Mouse (Mus musculus) T-helper 1 cell (primary cell): Measurements from ENCODE around the gene Rxfp1.
"Not testable (repeated sequence)": the region's sequence is repeated elsewhere in the genome, so short reads cannot be mapped to it uniquely, and the experiment has no call there.

Experiments used
- in situ Hi-C: fragments of 300-600 bp; cut with MboI, MseI; formaldehyde crosslinking; loops from one replicate; pipeline ENCODE4 v1.15.1; 2025; ENCODE audit warnings: high pct_unique_total_duplicates

Gene Rxfp1

GRCm38 (mm10) chr3:79737780-79738179 lies at the start of gene Rxfp1:
Rxfp1 (minus strand) TSS chr3:79737880.
- in situ Hi-C loops = no loop called here

GRCm38 (mm10) chr3:79784362-79784736 lies 46.7 kb upstream of the Rxfp1 start:
- in situ Hi-C loops = no loop called here

GRCm38 (mm10) chr3:79783630-79784361 lies 46.1 kb upstream of the Rxfp1 start:
- in situ Hi-C loops = no loop called here

- in situ Hi-C loops = no loop called here
These were observed 35.0 kb upstream of the Rxfp1 start for GRCm38 (mm10) chr3:79772701-79773100.

- in situ Hi-C loops = no loop called here
These were observed 16.1 kb upstream of the Rxfp1 start for GRCm38 (mm10) chr3:79753736-79754135.

GRCm38 (mm10) chr3:79746585-79746984 lies 8.9 kb upstream of the Rxfp1 start:
- in situ Hi-C loops = no loop called here

GRCm38 (mm10) chr3:79745101-79745500 lies 7.4 kb upstream of the Rxfp1 start:
- in situ Hi-C loops = no loop called here

- in situ Hi-C loops = loop anchor here (5.0 kb wide), 1 partner anchor 48 kb away; no protein-coding TSS in a partner anchor
These were observed 6.7 kb upstream of the Rxfp1 start for GRCm38 (mm10) chr3:79744415-79744814.

GRCm38 (mm10) chr3:79740351-79740750 lies 2.7 kb upstream of the Rxfp1 start:
- in situ Hi-C loops = loop anchor here (5.0 kb wide), 1 partner anchor 52 kb away; no protein-coding TSS in a partner anchor

GRCm38 (mm10) chr3:79738451-79738850 lies 771 bp upstream of the Rxfp1 start:
- in situ Hi-C loops = no loop called here

GRCm38 (mm10) chr3:79726506-79727075 lies 11.1 kb downstream of the Rxfp1 start:
- in situ Hi-C loops = no loop called here

- in situ Hi-C loops = no loop called here
These were observed 16.8 kb downstream of the Rxfp1 start for GRCm38 (mm10) chr3:79720756-79721484.

GRCm38 (mm10) chr3:79706436-79706835 lies 31.2 kb downstream of the Rxfp1 start:
- in situ Hi-C loops = no loop called here

- in situ Hi-C loops = no loop called here
These were observed 34.5 kb downstream of the Rxfp1 start for GRCm38 (mm10) chr3:79703135-79703534.

GRCm38 (mm10) chr3:79691957-79692356 lies 45.7 kb downstream of the Rxfp1 start:
- in situ Hi-C loops = no loop called here

GRCm38 (mm10) chr3:79690111-79690651 lies 47.5 kb downstream of the Rxfp1 start:
- in situ Hi-C loops = no loop called here

GRCm38 (mm10) chr3:79688101-79688500 lies 49.6 kb downstream of the Rxfp1 start:
- in situ Hi-C loops = not testable (repeated sequence)

- in situ Hi-C loops = no loop called here
These were observed 54.2 kb downstream of the Rxfp1 start for GRCm38 (mm10) chr3:79683529-79683928.

- in situ Hi-C loops = no loop called here
These were observed 55.1 kb downstream of the Rxfp1 start for GRCm38 (mm10) chr3:79682351-79683132.

GRCm38 (mm10) chr3:79676411-79676810 lies 61.3 kb downstream of the Rxfp1 start:
- in situ Hi-C loops = loop anchor here (10.0 kb wide), 1 partner anchor 1852 kb away; no protein-coding TSS in a partner anchor

GRCm38 (mm10) chr3:79674641-79675040 lies 63.0 kb downstream of the Rxfp1 start:
- in situ Hi-C loops = loop anchor here (10.0 kb wide), 1 partner anchor 1850 kb away; no protein-coding TSS in a partner anchor
